Mouse (Mus musculus): ENCODE measurements around the gene Arhgap9. TPM values are rescaled to one million over a fixed set of nuclear protein-coding genes. Genes with fewer than 3 reads are reported as not detected.

Gene Arhgap9
- total RNA-seq (2012; rRNA removed) (32.5 and 33.7 TPM in 2 replicates), total RNA-seq (2014; rRNA removed) (32.4 and 34.0 TPM in 2 replicates), polyA plus RNA-seq (2012; ENCODE audit: insufficient read length, low read depth) (42.4 and 44.7 TPM in 2 replicates)

- no peak for TF ChIP-seq PAX5 (IDR thresholded peaks at IDR 0.05; ENCODE audit: low read length)
- TF ChIP-seq MYC (IDR thresholded peaks at IDR 0.05; ENCODE audit: low read depth, low read length), result no peak
- TF ChIP-seq CTCF (conservative IDR thresholded peaks at IDR 0.05 in 1 of 2, IDR thresholded peaks at IDR 0.05 in 1 of 2; ENCODE audit: low read depth in 2 of 2, low read length in 2 of 2), result no peak
- TF ChIP-seq RAD21 (IDR thresholded peaks at IDR 0.05; ENCODE audit: low read depth, low read length), result no peak
- no peak for TF ChIP-seq TCF12 (IDR thresholded peaks at IDR 0.05; ENCODE audit: low read depth, low read length)
- no peak for TF ChIP-seq ELF1 (IDR thresholded peaks at IDR 0.05; ENCODE audit: low read depth, low read length)
- no peak for TF ChIP-seq HCFC1 (IDR thresholded peaks at IDR 0.05; ENCODE audit: low read depth, low read length)
- no peak for TF ChIP-seq ZNF384 (IDR thresholded peaks at IDR 0.05; ENCODE audit: low read depth, low read length)
- no peak for TF ChIP-seq BHLHE40 (IDR thresholded peaks at IDR 0.05; ENCODE audit: low read depth, low read length)
- no peak for TF ChIP-seq MAX (IDR thresholded peaks at IDR 0.05; ENCODE audit: low read length)
- TF ChIP-seq E2F4 (IDR thresholded peaks at IDR 0.05; ENCODE audit: insufficient replicate concordance, low read depth, low read length), result no peak
- no peak for TF ChIP-seq CHD1 (IDR thresholded peaks at IDR 0.05; ENCODE audit: low read depth, low read length)
- TF ChIP-seq CHD2 (IDR thresholded peaks at IDR 0.05; ENCODE audit: low read length), result no peak
- DNase-seq (ENCODE audit: extremely low read depth), result no peak
- Histone ChIP-seq H3K79me2 (replicated peaks; ENCODE audit: control insufficient read depth, extremely low read depth, insufficient read depth, poor library complexity, severe bottlenecking) (no peaks in the 10 kb centered on the region), H3K4me2 (ENCODE audit: insufficient read depth, low read depth, poor library complexity, severe bottlenecking) (0 out of 2 replicates have a peak within 1 kb of the TSS, but pooled peaks have one; percentile 97), H3K4me1 (ENCODE audit: control insufficient read depth in 1 of 2, insufficient read depth in 2 of 2) (peaks cover 5 to 36% of the 10 kb centered on the region in 2 experiments), H3K4me3 (replicated peaks in 1 of 3; ENCODE audit: low read depth in 2 of 3, low read length in 2 of 3, poor library complexity in 1 of 3) (peak within 1 kb of the TSS in 2 of 3 experiments; percentile 58 to 75), H3K27me3 (replicated peaks) (no peaks in the 10 kb centered on the region), H3K36me3 (replicated peaks in 1 of 2; ENCODE audit: control insufficient read depth in 1 of 2, insufficient read depth in 1 of 2, low read length in 1 of 2) (peaks cover 10 to 14% of the 10 kb centered on the region in 2 experiments), H3K9me3 (replicated peaks; ENCODE audit: low read length) (no peaks in the 10 kb centered on the region), H3K9ac (ENCODE audit: insufficient read depth, low read depth) (no peak within 1 kb of the TSS), H3K27ac (ENCODE audit: insufficient read depth, low read depth) (no peak within 1 kb of the TSS)
- in situ Hi-C loops (cut with MboI; ENCODE audit: low pct_ligation_motif_present, low pct_unique_long_range_greater_than_20kb, low sequenced_read_pairs) (no loop called here), dilution Hi-C loops (cut with MboI; ENCODE audit: extremely low pct_ligation_motif_present, extremely low pct_unique_long_range_greater_than_20kb, low sequenced_read_pairs) (no loop called here)
Measured at GRCm38 (mm10) chr10:127321621-127322020, at the start of gene Arhgap9. Arhgap9 (plus strand) TSS chr10:127321964.

- no peak overlapping the region for H3K9ac ChIP-seq (ENCODE audit: insufficient read depth, low read depth)
- DNase-seq (ENCODE audit: extremely low read depth), result no peak
- H3K36me3 ChIP-seq (replicated peaks in 1 of 2; ENCODE audit: control insufficient read depth in 1 of 2, insufficient read depth in 1 of 2, low read length in 1 of 2), result peaks cover 63 to 93% of the 10 kb centered on the region in 2 experiments
- H3K27ac ChIP-seq (ENCODE audit: insufficient read depth, low read depth), result no peak overlapping the region
- peaks cover 2 to 10% of the 10 kb centered on the region in 2 experiments; a peak in 3 of 4 replicates for H3K4me1 ChIP-seq (ENCODE audit: control insufficient read depth in 1 of 2, insufficient read depth in 2 of 2)
- dilution Hi-C loops (cut with MboI; ENCODE audit: extremely low pct_ligation_motif_present, extremely low pct_unique_long_range_greater_than_20kb, low sequenced_read_pairs) (no loop called here), in situ Hi-C loops (cut with MboI; ENCODE audit: low pct_ligation_motif_present, low pct_unique_long_range_greater_than_20kb, low sequenced_read_pairs) (no loop called here)
- TF ChIP-seq USF2 (conservative IDR thresholded peaks at IDR 0.05; ENCODE audit: low read depth, low read length) (no peak), ZC3H11A (IDR thresholded peaks at IDR 0.05; ENCODE audit: low read depth, low read length) (no peak), POLR2A (IDR thresholded peaks at IDR 0.05; ENCODE audit: low read depth, low read length) (no peak), ZMIZ1 (IDR thresholded peaks at IDR 0.05; ENCODE audit: low read depth, low read length) (no peak), TCF12 (IDR thresholded peaks at IDR 0.05; ENCODE audit: low read depth, low read length) (no peak), NRF1 (IDR thresholded peaks at IDR 0.05; ENCODE audit: low read depth, low read length) (no peak), PAX5 (IDR thresholded peaks at IDR 0.05; ENCODE audit: low read length) (no peak), ZNF384 (IDR thresholded peaks at IDR 0.05; ENCODE audit: low read depth, low read length) (no peak), CHD2 (IDR thresholded peaks at IDR 0.05; ENCODE audit: low read length) (no peak), ZKSCAN1 (IDR thresholded peaks at IDR 0.05; ENCODE audit: borderline replicate concordance, low read depth, low read length) (no peak), MAZ (IDR thresholded peaks at IDR 0.05; ENCODE audit: low read depth, low read length) (no peak), BHLHE40 (IDR thresholded peaks at IDR 0.05; ENCODE audit: low read depth, low read length) (no peak)
- H3K27me3 ChIP-seq (replicated peaks), result no peaks in the 10 kb centered on the region
- no peak overlapping the region for H3K4me3 ChIP-seq (replicated peaks in 1 of 3; ENCODE audit: low read depth in 2 of 3, low read length in 2 of 3, poor library complexity in 1 of 3)
- peaks cover 2% of the 10 kb centered on the region for H3K79me2 ChIP-seq (replicated peaks; ENCODE audit: control insufficient read depth, extremely low read depth, insufficient read depth, poor library complexity, severe bottlenecking)
- H3K9me3 ChIP-seq (replicated peaks; ENCODE audit: low read length), result no peaks in the 10 kb centered on the region
- no peak overlapping the region for H3K4me2 ChIP-seq (ENCODE audit: insufficient read depth, low read depth, poor library complexity, severe bottlenecking)
Measured at GRCm38 (mm10) chr10:127272371-127272770, 49.4 kb upstream of the Arhgap9 start.

Measured in CH12.LX (cell line).